Mouse (Mus musculus) activated CD4-positive, CD25-positive, alpha-beta regulatory T cell, adult 4 months (primary cell): ENCODE data around the gene Copz2. TPM values are rescaled to one million over a fixed set of nuclear protein-coding genes. Genes with fewer than 3 reads are reported as not detected.
"Not testable (repeated sequence)": the region's sequence is repeated elsewhere in the genome, so short reads cannot be mapped to it uniquely, and the experiment has no call there.

ENCODE experiments used
- ATAC-seq: one replicate; pipeline ENCODE4 v1.8.0; 2017
- polyA plus RNA-seq, 2 experiments: library from polyadenylated mRNA; unstranded; fragments of 100-300 nt; shearing (Covaris generic); gene quantifications; one replicate each; pipeline ENCODE4 v1.2.1; 2017

Copz2 gene
- polyA plus RNA-seq, 2 experiments from 2014 or later = not detected

DNA sequence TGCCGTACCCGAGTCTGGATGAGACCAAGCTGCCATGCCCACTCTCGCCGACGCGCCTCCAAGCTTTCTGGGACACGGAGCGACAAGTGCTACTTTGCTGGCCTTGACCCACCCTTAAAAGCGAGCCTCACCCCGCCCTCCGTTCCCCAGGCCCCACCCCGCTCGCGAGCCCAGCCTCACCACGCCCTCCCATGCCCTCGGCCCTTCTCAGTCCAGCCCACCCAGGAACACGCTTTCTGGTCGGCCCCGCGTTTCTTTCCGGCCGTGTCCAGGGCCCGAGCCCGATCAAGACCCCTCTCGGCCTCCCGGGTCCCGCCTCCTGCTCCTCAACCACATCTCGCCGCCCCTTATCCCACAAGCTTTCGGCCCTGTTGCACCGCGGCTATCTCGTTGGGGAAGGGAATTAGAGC lies 20.3 kb upstream of the Copz2 start:
- ATAC-seq = no peak

DNA sequence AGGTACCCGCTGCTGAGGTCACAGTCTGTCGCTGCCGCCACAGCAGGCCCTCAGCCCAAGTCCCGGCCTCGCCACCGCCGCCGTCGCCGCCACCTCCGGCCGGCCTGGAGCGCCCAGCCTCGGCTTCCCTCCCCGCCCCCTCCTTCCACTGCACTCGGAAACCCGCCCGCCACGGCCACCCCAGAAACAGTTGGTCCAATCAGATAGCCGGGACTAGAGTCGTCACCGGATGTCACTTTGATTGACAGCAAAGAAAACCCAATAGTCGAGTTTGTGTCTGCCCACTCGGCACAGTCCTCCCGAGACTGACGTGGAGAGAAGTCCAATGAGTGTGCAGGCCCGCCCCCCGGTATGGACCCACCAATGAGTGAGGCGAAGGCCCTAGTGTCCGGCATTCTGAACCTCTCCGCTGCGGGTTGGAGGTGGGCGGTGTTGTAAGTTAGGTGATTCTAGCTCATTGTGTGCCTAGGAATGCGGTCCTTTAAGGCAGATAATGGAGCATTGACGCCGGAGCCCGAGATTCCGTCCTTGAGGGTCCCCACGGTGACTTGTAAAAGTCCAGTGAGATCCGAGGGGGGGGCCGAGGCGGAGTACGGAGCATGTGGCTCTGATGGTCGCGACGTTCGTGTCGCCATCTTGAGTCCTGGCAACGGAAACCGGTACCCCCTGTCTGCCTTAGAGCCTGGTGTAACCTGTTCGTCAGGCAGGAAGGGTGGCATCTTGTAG lies 19.7 kb upstream of the Copz2 start, which contains the start of gene Nfe2l1:
Nfe2l1 (minus strand) TSS at position 156 of the 726 bp plus-strand sequence.
- ATAC-seq = peak; percentile 98

DNA sequence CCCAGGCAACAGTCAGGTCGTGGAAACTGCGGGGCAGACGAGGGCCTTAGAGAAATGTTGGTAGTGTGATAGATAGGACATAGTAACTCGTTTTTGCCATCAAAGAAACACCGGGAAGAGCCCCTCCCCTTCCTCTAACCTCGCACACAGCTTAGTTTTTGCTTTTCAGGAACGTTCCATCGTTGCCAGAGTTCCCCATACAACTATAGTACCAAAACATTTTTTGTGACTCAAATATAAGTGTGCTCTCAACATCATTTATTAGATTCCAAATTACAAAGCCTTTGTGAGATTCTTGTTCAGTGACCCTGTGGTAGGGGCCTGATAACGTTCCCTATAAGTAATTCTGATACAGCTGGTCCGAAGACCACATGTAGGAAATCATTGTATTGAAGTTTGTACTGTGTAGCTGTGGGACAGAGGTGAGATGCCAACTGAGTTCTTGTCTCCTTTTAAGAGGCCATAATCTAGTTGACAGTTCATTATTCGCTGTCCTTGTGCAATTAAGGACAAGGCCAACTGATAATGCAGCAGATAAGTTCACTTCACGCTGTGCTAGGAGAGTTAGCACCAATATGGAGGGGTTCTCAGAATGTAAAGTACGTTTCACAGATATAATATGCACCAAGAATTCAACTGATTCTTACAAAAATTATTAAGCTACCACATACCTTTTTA lies 19.0 kb upstream of the Copz2 start:
- no peak for ATAC-seq

DNA sequence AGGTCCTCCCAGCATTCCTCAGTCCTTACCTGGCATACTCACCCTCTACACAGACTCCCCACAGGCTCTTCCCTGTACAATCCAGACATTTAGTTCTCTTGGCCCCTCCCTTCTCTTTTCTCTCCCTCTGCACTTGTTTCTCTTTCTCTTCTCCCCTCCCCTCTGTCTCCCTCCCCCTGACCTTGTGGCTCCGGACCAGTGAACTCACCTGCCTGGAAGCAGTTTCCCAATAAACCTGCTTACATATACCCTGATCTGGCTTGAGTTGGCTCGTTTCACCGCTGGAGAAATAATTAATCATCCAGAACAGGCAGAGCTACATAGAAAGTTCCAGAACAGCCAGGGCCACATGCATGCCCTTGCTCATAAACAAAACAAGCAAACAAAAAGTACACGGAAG lies 18.2 kb upstream of the Copz2 start:
- ATAC-seq = no peak

DNA sequence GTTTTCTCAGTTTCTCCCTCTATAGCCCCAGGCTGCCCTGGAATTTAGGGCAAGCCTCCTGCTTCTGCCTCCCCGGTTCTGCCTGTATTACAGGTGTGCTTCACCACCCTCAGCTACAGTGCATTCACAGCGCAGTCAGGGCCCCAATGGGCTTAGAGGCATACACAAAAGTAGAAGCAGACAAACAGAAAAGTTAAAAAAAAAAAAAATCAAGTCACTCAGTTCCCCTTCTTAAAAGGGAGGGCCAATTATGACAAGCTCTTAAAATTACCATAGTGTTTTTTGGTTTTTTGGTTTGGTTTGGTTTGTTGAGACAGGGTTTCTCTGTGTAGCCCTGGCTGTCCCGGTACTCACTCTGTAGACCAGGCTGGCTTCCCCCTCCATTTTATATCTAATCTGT lies 17.1 kb upstream of the Copz2 start:
- ATAC-seq = no peak

DNA sequence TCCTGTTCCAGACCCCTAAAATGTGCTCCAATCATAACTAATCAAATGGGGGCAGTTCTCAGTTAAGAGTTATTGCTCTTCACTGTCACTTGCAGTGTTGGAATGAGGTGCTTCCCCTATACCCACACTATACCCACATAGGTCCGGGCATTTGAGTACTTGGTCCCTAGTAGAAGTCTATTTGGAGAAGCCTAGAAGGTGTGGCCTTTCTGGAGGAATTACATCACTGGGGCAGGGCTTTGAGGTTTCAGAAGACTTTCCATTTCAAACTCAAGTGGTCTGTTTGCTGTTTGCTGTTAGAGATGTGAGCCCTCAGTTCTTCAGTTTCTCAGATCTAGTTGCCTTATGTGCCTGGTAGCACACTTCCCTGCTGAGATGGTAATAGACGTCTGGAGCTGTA lies 16.7 kb upstream of the Copz2 start:
- ATAC-seq = no peak

DNA sequence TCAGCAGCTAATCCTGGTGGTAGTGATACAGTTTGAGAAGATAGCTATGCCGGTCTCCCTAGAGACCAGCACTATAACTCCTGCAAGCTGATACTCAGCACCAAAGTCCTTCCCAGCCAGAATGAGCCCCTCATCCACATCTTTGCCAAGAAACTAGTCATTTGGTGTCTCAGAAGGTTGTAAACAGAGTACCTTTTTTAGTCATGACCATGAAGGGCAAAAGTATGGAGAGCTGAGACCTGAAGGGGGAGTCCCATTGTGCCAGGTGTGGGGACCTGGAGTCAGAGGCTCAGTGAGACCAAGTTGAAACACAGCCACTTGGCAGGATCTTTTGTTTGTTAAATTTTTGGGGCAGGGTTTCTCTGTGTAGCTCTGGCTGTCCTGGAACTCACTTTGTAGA lies 15.5 kb upstream of the Copz2 start:
- ATAC-seq = no peak

DNA sequence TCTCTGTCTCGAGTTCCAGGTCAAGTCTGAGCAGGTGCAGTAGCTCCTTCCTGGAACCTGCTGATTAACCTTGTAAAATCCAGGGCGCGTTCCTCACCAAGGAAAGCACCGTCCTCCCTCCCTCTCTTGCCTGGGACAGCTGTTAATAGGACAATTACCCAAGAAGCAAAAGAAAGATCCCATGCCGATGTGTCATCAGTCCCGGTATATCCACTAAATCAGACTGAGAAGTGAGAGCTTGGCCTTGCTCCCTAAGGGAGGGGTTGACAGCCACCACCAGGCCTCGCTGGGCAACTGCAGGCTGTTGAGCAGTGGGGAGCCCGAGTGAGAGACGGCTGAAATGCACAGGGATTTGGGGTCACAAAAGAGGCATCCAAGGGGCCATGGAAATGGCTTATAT lies 12.4 kb upstream of the Copz2 start:
- no peak for ATAC-seq

DNA sequence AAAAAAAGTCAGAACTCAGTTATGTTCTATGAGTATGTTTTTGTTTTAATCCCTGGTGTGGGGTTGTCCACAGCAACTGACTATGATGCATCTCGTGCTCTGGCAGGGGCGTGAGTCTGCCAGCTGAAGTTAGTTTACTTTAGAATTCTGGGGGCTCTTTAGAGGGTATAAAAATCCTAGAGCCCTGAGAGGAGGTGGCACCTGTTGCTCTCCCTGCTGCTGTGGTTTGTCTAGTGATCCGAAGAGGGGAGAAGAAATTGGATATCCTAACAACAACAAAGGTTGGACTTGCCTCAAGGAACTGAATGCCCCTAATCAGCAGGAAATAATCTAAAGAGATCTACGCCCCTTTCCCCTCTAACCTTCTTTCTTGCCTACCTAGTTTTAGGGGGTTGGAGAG lies 11.3 kb upstream of the Copz2 start:
- no peak for ATAC-seq

DNA sequence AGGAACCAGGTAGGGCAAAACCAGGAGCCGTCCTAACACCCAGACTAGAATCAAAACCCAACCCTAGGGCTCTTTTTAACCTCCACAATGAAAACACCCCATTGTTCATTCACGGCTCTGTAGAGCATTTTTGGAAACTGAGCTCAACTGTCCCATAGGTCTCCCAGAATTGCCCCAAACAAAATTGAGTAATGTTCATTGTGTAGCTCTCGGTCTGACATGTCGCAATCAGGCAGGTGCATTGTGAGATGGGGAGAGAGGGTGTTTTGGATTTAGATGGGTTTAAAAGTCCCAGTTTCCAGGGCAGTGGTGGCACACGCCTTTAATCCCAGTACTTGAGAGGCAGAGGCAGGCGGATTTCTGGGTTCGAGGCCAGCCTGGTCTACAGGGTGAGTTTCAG lies 10.2 kb upstream of the Copz2 start:
- ATAC-seq = no peak

DNA sequence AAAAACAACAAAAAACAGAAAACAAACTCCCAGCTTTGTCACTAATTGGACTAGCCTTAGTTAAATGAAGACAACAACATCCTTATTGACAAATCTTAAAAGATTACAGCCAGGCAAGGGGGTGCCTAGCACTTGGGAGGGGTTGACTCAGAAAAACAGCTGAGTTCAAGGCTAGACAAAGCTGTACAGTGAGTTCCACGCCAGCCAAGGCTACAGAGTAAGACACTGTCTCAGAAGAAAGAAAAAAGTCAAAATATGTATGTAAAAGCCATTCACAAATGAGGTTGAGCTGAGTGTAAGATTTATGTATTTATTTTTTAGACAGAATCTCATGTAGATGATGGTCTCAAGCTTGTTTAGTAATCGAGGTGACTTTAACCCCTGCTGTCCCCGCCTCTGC lies 9.8 kb upstream of the Copz2 start:
- ATAC-seq = no peak

DNA sequence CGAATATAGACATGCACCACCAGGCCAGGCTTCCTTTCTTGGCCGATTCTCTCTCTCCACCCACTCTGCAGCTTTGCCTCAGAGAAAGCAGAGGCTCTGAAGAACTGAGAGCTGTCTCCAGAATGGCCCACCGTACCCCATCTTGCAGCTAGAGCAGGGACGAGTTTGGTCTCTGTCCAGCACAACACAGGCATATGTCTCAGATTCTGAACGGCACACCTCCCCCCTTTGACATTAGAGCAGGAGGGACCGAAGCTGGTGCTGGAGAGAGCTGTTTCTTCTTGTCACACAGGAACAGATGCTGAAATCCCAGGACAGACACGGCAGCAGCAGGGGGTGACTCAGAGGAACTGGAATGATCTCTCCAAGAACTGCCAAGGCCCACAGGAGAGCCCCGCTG lies 9.4 kb upstream of the Copz2 start:
- no peak for ATAC-seq

DNA sequence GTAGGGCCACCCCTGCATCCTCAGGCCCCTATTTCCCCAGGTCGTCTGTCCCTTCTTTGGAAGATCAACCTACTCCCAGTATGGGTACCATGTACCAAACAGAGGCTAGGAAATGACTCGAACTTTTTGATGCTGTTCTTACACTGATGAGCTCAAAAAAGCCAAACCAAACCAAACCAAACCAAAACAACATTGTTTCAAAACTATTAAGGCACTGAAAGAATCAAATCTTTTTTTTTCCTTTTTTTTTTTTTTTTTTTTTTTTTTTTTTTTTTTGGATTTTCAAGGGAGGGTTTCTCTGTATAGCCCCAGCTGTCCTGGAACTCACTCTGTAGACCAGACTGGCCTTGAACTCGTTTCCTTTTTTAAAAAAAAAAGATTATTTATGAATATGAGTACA lies 6.0 kb upstream of the Copz2 start:
- no peak for ATAC-seq

DNA sequence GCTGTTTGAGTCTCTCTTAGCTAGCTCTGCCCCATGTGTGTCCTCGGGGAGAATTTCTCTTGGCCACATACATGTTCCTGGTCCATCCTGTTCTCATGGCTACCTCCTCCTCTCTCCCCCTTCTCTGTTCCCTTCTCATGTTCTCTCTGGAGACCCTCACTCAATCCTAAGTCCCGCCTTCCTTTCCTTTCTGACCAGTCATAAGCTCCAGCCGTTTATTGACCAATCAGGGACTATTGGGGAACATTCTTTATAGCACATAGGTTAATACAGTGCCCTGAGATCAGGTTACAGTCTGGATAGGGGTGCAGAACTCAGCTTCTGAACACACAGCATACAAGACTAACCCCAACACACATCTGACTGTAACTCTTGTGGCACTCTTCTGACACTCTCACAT lies 2.4 kb upstream of the Copz2 start:
- ATAC-seq = no peak

DNA sequence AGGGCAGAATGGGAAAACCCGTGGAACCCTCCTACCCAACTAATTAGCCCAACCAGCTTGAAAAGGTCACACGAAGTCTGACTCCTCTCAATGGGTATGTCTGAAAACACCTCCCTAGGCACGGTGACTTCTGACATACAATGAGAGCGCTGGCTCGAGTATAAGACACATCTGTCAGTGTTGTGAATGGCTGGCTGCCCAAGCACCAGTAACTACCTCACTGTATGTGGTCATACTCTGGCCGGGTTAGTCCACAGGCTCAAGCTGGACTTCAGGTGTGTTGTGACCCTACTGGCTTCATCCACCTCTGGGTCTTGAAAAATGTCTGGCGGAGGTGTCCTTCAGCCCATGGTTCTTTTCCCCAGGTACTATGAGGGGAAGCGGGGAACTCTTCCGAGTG lies 976 bp upstream of the Copz2 start:
- no peak for ATAC-seq

DNA sequence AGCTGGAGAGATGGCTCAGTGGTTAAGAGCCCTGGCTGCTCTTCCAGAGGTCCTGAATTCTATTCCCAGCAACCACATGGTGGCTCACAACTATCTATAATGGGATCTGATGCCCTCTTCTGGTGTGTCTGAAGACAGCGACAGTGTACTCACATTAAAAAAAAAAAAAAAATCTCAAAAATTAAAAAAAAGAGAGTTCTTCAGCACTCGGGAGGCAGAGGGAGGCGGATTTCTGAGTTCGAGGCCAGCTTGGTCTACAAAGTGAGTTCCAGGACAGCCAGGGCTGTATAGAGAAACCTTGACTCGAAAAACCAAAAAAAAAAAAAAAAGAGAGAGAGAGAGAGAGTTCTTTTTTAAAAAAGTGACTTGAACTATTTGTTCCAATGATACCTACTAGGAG lies 525 bp upstream of the Copz2 start:
- not testable (repeated sequence) for ATAC-seq

DNA sequence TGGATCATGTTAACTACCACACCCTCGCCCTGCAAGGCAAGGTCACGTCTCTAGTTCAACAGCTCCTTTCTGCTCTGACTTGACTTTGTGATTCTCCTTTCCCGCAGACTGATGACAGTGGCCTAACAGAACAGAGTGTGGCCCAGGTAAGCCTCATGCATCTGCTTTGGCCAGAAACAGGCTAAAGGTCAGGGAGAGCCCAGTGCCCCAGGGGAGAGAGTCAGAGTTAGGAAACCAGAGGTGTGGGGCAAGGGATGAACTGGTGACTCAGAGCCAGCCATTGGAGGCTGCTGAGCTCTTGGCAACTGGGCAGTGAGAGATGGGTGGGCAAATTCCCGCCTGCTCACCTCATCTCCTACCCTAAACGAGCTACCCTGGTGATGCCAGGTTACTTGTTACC lies 7.8 kb downstream of the Copz2 start:
- no peak for ATAC-seq

DNA sequence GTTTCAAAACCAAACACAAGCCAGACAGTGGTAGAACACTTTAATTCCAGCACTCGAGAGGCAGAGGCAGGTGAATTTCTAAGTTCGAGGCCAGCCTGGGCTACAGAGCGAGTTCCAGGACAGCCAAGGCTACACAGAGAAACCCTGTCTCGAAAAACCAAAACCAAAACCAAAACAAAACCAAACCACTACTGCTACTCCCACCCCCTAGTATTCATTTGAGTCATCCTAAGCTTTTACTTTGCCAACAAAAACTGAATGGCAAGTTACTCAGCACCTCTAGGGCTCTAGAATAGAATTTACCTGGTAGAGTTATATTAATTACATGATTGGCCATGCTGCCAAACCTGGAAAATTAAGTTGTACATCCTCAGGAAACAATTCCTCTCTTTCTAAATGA lies 10.0 kb downstream of the Copz2 start:
- no peak for ATAC-seq

DNA sequence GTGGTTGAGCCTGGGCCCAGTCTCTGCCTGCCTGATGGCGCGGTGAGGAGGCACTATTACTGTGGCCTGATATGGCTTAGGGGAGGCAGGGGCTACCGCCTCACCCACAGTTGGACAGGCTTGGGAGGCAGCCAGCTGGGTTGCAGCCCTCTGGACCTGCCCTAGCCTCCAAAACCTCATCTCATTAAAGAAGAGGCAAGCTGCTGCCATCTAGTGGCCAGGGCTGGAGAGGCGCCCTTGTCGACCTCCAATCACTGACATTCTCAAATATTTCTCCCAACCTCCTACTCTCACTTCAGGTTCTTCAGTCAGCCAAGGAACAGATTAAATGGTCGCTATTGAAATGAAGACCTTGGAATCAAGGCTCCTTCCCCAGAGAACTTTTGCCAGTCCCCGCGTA lies 10.9 kb downstream of the Copz2 start:
- ATAC-seq = no peak

DNA sequence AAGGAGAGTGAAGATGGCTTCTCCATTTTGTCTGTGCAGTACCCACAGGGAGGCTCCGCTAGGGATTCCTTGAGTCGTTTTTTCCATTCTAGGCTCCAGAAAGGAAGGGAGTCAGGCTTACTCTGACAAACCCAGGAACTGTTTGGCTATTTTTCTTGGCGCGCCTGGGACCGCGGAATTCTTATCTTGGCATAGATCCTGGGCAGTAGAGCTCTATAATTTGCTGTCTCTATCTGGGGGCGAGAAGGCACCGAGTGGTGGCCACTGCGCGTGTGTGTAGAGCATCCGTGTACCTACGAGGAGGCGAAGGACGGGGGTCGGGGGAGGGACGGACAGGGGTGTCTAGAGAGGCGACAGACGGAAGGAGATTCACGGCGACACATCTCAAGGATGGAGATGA lies 11.8 kb downstream of the Copz2 start:
- no peak for ATAC-seq

DNA sequence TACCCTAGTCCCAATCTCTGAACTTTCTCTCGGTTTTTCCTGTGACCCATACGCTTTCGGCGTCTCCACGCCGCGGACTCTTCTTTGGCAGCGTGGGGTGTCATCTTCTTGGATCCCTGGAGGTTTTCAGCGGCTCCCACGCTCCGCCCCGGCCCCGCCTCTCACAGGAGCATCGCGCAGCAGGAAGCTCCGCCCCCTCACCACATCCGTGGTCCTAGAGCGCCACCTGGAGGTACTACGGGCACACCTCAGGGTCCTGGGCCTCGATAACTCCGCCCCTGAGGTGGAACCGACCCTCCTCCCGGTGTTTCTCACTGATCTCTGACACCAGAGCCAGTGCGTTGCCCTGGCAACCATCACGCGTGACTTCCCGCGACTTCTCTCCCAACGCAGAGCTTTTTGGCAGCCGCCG lies 12.2 kb downstream of the Copz2 start:
- peak; percentile 93 for ATAC-seq

DNA sequence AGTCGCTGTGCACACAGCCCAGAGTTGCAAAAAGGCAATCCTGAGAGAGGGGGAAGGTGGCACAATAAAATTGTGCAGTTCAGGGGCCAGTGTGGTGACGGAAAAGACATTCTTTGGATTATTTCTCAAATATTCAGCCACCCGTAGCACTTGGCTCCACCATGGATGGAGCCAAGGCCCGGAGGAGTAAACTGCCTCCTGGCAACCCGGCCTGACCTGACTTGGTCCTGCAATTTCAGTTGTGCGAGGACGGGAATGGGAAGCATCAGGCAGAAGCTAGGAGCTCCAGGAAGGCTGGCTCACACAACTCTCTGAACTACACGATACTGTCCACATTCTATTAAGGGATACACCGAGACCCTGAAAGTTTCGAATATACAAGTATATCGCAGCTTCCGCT lies 12.9 kb downstream of the Copz2 start:
- ATAC-seq = no peak

DNA sequence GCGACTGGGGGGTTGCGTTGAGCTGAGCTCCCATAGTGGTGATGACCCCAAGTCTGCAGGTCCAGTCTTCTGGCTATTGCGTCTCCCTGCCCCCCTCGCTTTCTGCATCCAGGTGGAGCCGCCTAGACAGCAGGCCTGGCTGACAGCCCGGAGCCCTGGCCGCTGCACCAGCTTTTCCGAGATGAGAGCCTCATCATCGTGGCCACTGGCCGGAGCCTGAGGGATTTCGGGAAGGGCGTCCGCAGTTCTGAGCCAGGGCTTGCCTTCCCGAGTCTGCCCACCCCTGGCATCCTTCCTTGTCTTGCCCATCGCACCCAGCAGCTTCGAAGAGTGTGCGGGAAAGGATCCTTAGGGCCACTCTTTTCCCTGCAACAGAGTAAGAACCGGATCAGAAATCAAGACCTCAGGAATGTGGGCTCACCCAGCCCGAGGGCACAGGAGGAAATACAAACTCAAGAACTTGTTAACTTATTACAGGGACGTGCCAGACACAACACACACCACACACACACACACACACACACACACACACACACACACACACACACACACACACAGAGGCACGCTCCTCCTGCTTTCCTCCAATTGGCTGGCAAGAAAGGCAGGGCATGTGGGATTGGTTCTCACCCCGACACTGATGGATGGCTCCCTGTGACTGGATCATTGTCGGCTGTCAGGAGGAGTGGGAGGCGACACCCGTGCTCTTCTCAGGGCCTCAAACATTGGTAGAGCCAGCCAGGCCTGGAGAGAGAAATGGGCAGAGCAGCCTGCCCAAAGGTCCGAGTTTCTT lies 13.7 kb downstream of the Copz2 start:
- no peak for ATAC-seq

DNA sequence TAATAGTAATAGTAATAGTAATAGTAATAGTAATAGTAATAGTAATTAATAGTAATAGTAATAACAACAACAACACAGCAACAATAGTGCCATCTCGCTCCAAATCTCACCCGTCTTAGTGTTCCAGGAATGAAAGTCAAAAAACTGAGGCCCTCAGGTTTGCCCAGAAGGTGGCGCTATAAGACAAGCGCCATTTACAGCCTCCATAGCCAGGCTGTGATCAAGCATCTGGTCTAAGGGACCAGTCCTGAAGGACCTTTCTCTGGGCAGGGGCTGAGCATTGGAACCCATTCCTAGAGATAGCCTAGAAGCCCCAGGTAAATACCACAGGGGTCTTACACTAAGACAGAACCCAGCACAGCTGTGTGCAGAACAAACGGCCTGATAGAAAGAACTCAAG lies 17.5 kb downstream of the Copz2 start:
- no peak for ATAC-seq
